Mouse (Mus musculus) kidney, adult 2 months (tissue): ENCODE results near the gene Nup210. TPM values are rescaled to one million over a fixed set of nuclear protein-coding genes. Genes with fewer than 3 reads are reported as not detected.
A peak's percentile ranks its signal among the peaks of the same experiment; 100 is the strongest.
"Not testable (repeated sequence)": the region's sequence is repeated elsewhere in the genome, so short reads cannot be mapped to it uniquely, and the experiment has no call there.

Experiments used
- DNase-seq: peaks from one replicate; pipeline ENCODE4 v3.0.0; 2021
- H3K27ac ChIP-seq: fragments of 200-500 bp; 2 replicates; pipeline ENCODE4 v1.5.1; 2012; ENCODE audit warnings: low read depth, low read length, control low read depth, inconsistent platforms; ENCODE audit not compliant: insufficient read depth
- H3K27me3 ChIP-seq: fragments of 200-500 bp; replicated peaks from 2 replicates; pipeline ENCODE4 v1.6.1; 2012; ENCODE audit warnings: mild to moderate bottlenecking, moderate library complexity, low read length, inconsistent platforms; ENCODE audit not compliant: control insufficient read depth, insufficient read depth
- H3K36me3 ChIP-seq: fragments of 200-500 bp; 2 replicates; pipeline ENCODE4 v1.6.1; 2012; ENCODE audit warnings: mild to moderate bottlenecking, moderate library complexity, low read length, inconsistent platforms; ENCODE audit not compliant: control insufficient read depth, insufficient read depth
- H3K4me1 ChIP-seq: fragments of 200-500 bp; 2 replicates; pipeline ENCODE4 v1.6.1; 2011; ENCODE audit warnings: low read length; ENCODE audit not compliant: control insufficient read depth, insufficient read depth
- H3K4me3 ChIP-seq: fragments of 200-500 bp; 2 replicates; pipeline ENCODE4 v1.5.1; 2011; ENCODE audit warnings: mild to moderate bottlenecking, low read depth, low read length, control low read depth; ENCODE audit not compliant: insufficient read depth
- CTCF ChIP-seq: fragments of 200-500 bp; conservative IDR thresholded peaks from 2 replicates; pipeline ENCODE4 v1.5.1; 2011; ENCODE audit warnings: low read depth, mild to moderate bottlenecking, control low read depth, low read length, moderate library complexity, mixed read lengths; ENCODE audit not compliant: insufficient read depth, insufficient read length
- POLR2A ChIP-seq: fragments of 200-500 bp; IDR thresholded peaks from one replicate; pipeline ENCODE4 v1.6.1; 2011; ENCODE audit warnings: low read depth, low read length, control low read depth
- WGBS: fragments of 180-500 bp; shearing (Covaris S2); methylation state at CpG from one replicate; pipeline ENCODE4 v1.1.7; 2018; 5-methylcytosine and 5-hydroxymethylcytosine counted together
- polyA plus RNA-seq: library from polyadenylated mRNA; depleted of rRNA; stranded (reverse); fragments of >200 nt; gene quantifications from 2 replicates; pipeline ENCODE4 v1.2.3, GENCODE M21; 2012

The Nup210 gene
- polyA plus RNA-seq, 1 experiment: 18.5 TPM

- Histone ChIP-seq H3K4me3 (no peak overlapping the region), H3K36me3 (no peaks in the 10 kb centered on the region), H3K27me3 (no peaks in the 10 kb centered on the region), H3K27ac (no peak overlapping the region), H3K4me1 (peaks cover 7% of the 10 kb centered on the region; the same call in 1 of the 2 replicates)
- 56% methylated on average over 3 of the region's 3 CpGs for WGBS
- TF ChIP-seq CTCF (no peak), POLR2A (no peak)
- DNase-seq: peak; percentile 73
Observed at GRCm38 (mm10) chr6:91104765-91105399, 11.7 kb downstream of the Nup210 start.

- DNase-seq, H3K27ac ChIP-seq, H3K27me3 ChIP-seq, H3K4me1 ChIP-seq, H3K4me3 ChIP-seq, H3K36me3 ChIP-seq: not testable (repeated sequence)
- 94% methylated on average over 1 of the region's 1 CpGs for WGBS
Observed at GRCm38 (mm10) chr6:91103421-91103820, 13.2 kb downstream of the Nup210 start.

- WGBS: 57% methylated on average over 5 of the region's 5 CpGs
- Histone ChIP-seq H3K27me3 (no peaks in the 10 kb centered on the region), H3K27ac (no peak overlapping the region), H3K4me3 (no peak overlapping the region), H3K4me1 (peaks cover 7% of the 10 kb centered on the region; the same call in 1 of the 2 replicates), H3K36me3 (no peaks in the 10 kb centered on the region)
- TF ChIP-seq POLR2A (no peak), CTCF (no peak)
- DNase-seq: no peak
Observed at GRCm38 (mm10) chr6:91100621-91101020, 16.0 kb downstream of the Nup210 start.

GRCm38 (mm10) chr6:91097879-91098278 lies 18.8 kb downstream of the Nup210 start:
- 94% methylated on average over 3 of the region's 3 CpGs for WGBS
- no peak overlapping the region for H3K4me3 ChIP-seq
- no peak overlapping the region for H3K27ac ChIP-seq
- TF ChIP-seq CTCF: no peak
- TF ChIP-seq POLR2A: no peak
- no peak for DNase-seq
- H3K36me3 ChIP-seq: no peaks in the 10 kb centered on the region
- no peaks in the 10 kb centered on the region for H3K27me3 ChIP-seq
- H3K4me1 ChIP-seq: no peaks in the 10 kb centered on the region; the same call in 1 of the 2 replicates

GRCm38 (mm10) chr6:91095072-91095601 lies 21.5 kb downstream of the Nup210 start:
- no peaks in the 10 kb centered on the region for H3K27me3 ChIP-seq
- peak; percentile 31 for DNase-seq
- WGBS: 59% methylated on average over 2 of the region's 2 CpGs
- H3K4me3 ChIP-seq: no peak overlapping the region
- H3K36me3 ChIP-seq: no peaks in the 10 kb centered on the region
- H3K4me1 ChIP-seq: no peaks in the 10 kb centered on the region; the same call in 1 of the 2 replicates
- no peak for TF ChIP-seq CTCF
- TF ChIP-seq POLR2A: no peak
- H3K27ac ChIP-seq: no peak overlapping the region

GRCm38 (mm10) chr6:91092216-91092899 lies 24.3 kb downstream of the Nup210 start:
- no peaks in the 10 kb centered on the region for H3K27me3 ChIP-seq
- no peaks in the 10 kb centered on the region; the same call in 1 of the 2 replicates for H3K4me1 ChIP-seq
- no peak for TF ChIP-seq CTCF
- no peaks in the 10 kb centered on the region for H3K36me3 ChIP-seq
- no peak overlapping the region for H3K4me3 ChIP-seq
- WGBS: 69% methylated on average over 10 of the region's 10 CpGs
- no peak for DNase-seq
- H3K27ac ChIP-seq: no peak overlapping the region

GRCm38 (mm10) chr6:91085114-91085892 lies 31.3 kb downstream of the Nup210 start:
- Histone ChIP-seq H3K4me1 (no peaks in the 10 kb centered on the region), H3K27me3 (no peaks in the 10 kb centered on the region), H3K27ac (no peak overlapping the region), H3K4me3 (no peak overlapping the region), H3K36me3 (no peaks in the 10 kb centered on the region)
- DNase-seq: peak; percentile 13
- TF ChIP-seq POLR2A: no peak
- TF ChIP-seq CTCF: peak; percentile 45
- WGBS: 78% methylated on average over 5 of the region's 5 CpGs
